Mouse (Mus musculus) olfactory bulb, adult 2 months (tissue): ENCODE measurements around the gene Lkaaear1.

Experiments used
- CTCF ChIP-seq: fragments of 200-500 bp; IDR thresholded peaks from 2 replicates; pipeline ENCODE4 v1.5.1; 2012; ENCODE audit warnings: low read depth, mild to moderate bottlenecking, low read length, moderate library complexity; ENCODE audit not compliant: insufficient read depth
- POLR2A ChIP-seq: fragments of 200-500 bp; IDR thresholded peaks from 2 replicates; pipeline ENCODE4 v1.6.1; 2012; ENCODE audit warnings: mild to moderate bottlenecking, low read depth, low read length, moderate library complexity; ENCODE audit not compliant: insufficient read depth

DNA sequence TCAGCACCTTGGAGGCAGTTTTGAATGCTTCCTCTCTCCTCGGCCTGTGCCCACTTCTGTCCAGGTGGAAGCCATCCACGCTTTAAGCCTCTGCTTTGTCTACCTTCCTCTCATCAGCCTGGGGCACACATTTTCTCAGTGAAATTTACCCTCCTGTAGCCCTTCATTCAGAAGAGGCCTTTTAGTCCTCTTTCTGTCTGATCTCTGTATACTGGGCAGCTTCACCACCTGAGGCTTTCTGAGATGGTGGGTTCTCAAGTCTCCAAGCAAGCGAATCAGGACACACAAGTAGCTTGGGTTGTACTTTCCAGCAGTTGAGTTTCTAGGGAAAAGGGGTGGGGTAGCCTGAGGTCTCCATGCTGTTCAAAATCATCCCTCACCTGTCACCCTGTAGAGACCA lies 5.9 kb downstream of the Lkaaear1 start:
- TF ChIP-seq CTCF = no peak
- no peak for TF ChIP-seq POLR2A
